Mouse (Mus musculus) midbrain, postnatal 0 days (tissue): ENCODE measurements at regions not wholly inside any gene's neighbourhood (a gene's known extent, or its start where the extent isn't known, plus 50 kb on each side); places are given as distances from the start of the nearest gene placed in this dataset.

Experiments
- ATAC-seq: fragments of 200-750 bp; cut with Nextera tagmentation; 2 replicates; pipeline ENCODE4 v1.8.0; 2017; ENCODE audit warnings: moderate number of reproducible peaks, mild to moderate bottlenecking, moderate TSS enrichment, moderate library complexity; ENCODE audit not compliant: low FRiP score
- DNase-seq: peaks from one replicate; pipeline ENCODE4 v3.0.0-alpha.2; 2015; ENCODE audit warnings: low spot score
- H3K27ac ChIP-seq: fragments of 300-500 bp; sonication (generic); 2 replicates; pipeline ENCODE4 v1.5.1; 2014; ENCODE audit warnings: low read depth, mild to moderate bottlenecking, low read length, mixed read lengths
- H3K27me3 ChIP-seq: fragments of 300-500 bp; sonication (generic); 2 replicates; pipeline ENCODE4 v1.6.1; 2014; ENCODE audit warnings: low read length, control low read depth, mixed read lengths; ENCODE audit not compliant: insufficient read depth
- H3K36me3 ChIP-seq: fragments of 300-500 bp; sonication (generic); 2 replicates; pipeline ENCODE4 v1.6.1; 2014; ENCODE audit warnings: low read length, control low read depth, mixed read lengths; ENCODE audit not compliant: insufficient read depth
- H3K4me1 ChIP-seq: fragments of 300-500 bp; sonication (generic); 2 replicates; pipeline ENCODE4 v1.6.1; 2014; ENCODE audit warnings: mild to moderate bottlenecking, control low read depth, antibody characterized with exemption, low read length, mixed read lengths; ENCODE audit not compliant: insufficient read depth
- H3K4me2 ChIP-seq: fragments of 300-500 bp; sonication (generic); 2 replicates; pipeline ENCODE4 v1.6.1; 2014; ENCODE audit warnings: low read depth, mild to moderate bottlenecking, low read length, mixed read lengths; ENCODE audit not compliant: poor library complexity, severe bottlenecking
- H3K4me3 ChIP-seq: fragments of 300-500 bp; sonication (generic); 2 replicates; pipeline ENCODE4 v1.5.1; 2014; ENCODE audit warnings: low read depth, mild to moderate bottlenecking, low read length, moderate library complexity
- H3K9ac ChIP-seq: fragments of 300-500 bp; sonication (generic); replicated peaks from 2 replicates; pipeline ENCODE4 v1.6.1; 2014; ENCODE audit warnings: mild to moderate bottlenecking, low read length, moderate library complexity, mixed read lengths; ENCODE audit not compliant: poor library complexity, severe bottlenecking
- H3K9me3 ChIP-seq: fragments of 300-500 bp; sonication (generic); 2 replicates; pipeline ENCODE4 v1.6.1; 2016; ENCODE audit warnings: low read length, control low read depth
- CTCF ChIP-seq: IDR thresholded peaks from 2 replicates; pipeline ENCODE4 v1.5.1; 2016; ENCODE audit warnings: antibody characterized with exemption, mild to moderate bottlenecking
- WGBS: fragments of 180-500 bp; shearing (Covaris S2); extraction: QIAGEN DNeasy Blood & Tissue Kit; methylation state at CpG from one replicate; pipeline ENCODE4 v1.1.7; 2014; 5-methylcytosine and 5-hydroxymethylcytosine counted together

DNA sequence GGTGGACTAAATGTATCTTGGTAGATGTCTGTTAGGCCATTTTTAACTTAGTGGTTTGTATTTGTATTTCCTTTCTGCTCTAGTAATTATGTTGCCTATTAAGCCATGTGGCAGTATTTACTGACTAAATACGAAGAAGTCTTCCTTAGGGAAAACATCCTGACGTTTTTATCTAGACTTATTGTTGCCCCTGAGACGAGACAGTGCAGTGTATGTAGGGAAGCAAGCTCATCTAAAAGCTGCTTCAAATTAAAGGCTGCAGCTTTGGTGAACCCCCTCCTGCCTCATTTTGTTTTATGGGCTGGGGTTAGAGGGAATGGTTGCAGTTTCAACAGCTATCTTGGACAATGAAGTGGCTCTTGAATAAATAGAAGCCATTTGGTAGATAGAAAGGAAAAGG is 54.6 kb upstream of the C1galt1 start:
- WGBS = 46% methylated on average over 3 of the region's 3 CpGs
- H3K27me3 ChIP-seq = no peaks in the 10 kb centered on the region

DNA sequence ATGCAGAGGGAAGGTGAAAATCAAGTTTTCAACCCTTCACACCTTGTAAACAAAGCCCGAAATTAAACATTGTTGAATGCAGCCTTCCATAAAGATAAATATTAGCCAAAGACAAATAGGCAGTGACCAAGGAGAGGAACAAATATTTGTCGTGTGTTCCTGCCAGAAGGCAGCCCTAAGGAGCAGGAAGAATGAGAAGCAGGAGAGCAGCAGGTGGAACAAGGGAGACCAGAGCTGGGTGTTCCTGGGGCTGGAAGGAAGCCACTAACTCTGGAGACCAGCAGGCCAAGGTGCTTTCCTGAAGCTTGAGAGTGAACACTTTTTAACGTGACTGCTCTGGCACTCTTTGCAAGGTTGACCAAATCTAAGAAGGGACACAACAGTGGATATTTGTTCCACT is 55.6 kb upstream of the C1galt1 start:
- Histone ChIP-seq H3K9me3 (no peaks in the 10 kb centered on the region), H3K4me3 (no peak overlapping the region), H3K4me1 (no peaks in the 10 kb centered on the region), H3K36me3 (no peaks in the 10 kb centered on the region), H3K9ac (no peak overlapping the region), H3K27ac (no peak overlapping the region), H3K27me3 (no peaks in the 10 kb centered on the region), H3K4me2 (no peak overlapping the region)
- no peak for DNase-seq
- 70% methylated on average over 3 of the region's 3 CpGs for WGBS
- no peak for ATAC-seq
- no peak for TF ChIP-seq CTCF

More for the DNA sequence above, 54.6 kb upstream of the C1galt1 start:
- H3K36me3 ChIP-seq = no peaks in the 10 kb centered on the region
- H3K27ac ChIP-seq = no peak overlapping the region
- no peak overlapping the region for H3K9ac ChIP-seq
- no peaks in the 10 kb centered on the region for H3K9me3 ChIP-seq
- H3K4me2 ChIP-seq = no peak overlapping the region
- H3K4me1 ChIP-seq = no peaks in the 10 kb centered on the region
- H3K4me3 ChIP-seq = no peak overlapping the region
- DNase-seq (peak; percentile 31), ATAC-seq (no peak)
- TF ChIP-seq CTCF = no peak

DNA sequence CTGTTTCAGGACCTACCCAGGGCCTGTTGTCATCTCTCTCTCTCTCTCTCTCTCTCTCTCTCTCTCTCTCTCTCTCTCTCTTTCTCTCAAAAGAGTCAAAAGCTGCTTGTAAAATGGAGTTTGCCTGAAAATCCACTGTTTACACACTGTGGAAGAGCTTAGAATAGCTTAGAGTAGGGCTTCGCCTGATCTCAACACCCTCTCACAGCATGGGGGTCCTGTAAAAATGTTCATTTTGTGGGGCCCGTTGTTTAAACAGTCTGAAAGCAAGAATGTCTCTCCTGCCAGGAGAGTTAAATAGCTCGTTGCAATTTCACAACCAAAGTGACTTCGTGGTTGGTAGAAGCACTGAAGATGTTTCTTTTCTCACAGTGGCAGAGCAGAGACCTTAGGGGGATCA is 59.2 kb upstream of the C1galt1 start:
- ATAC-seq (no peak), DNase-seq (no peak)
- no peak for TF ChIP-seq CTCF
- no peaks in the 10 kb centered on the region for H3K9me3 ChIP-seq
- H3K9ac ChIP-seq = no peak overlapping the region
- no peak overlapping the region for H3K27ac ChIP-seq
- no peaks in the 10 kb centered on the region for H3K4me1 ChIP-seq
- H3K36me3 ChIP-seq = no peaks in the 10 kb centered on the region
- H3K4me2 ChIP-seq = no peak overlapping the region
- no peaks in the 10 kb centered on the region for H3K27me3 ChIP-seq
- no peak overlapping the region for H3K4me3 ChIP-seq
- 67% methylated on average over 4 of the region's 4 CpGs for WGBS

DNA sequence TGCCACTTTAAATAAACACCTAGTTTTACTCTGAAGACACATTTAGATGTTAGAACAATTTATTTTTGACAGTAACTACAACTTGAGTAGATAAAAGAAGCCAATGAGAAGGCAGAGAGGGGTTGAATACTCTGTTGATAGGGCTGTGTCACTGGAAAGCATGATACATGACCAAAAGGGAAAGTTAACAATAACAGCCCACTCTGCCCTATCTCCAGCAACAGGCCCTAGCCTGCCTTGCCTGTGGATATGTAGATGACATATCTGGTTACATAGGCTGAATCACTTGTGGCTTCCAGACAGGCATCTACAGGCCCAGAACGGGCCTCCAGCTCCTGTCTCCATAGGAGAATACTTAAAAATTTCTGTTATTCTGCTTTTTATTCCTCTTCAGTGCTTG is 61.6 kb upstream of the C1galt1 start:
- Histone ChIP-seq H3K4me3 (no peak overlapping the region), H3K9me3 (no peaks in the 10 kb centered on the region), H3K36me3 (no peaks in the 10 kb centered on the region), H3K27ac (no peak overlapping the region), H3K4me1 (no peaks in the 10 kb centered on the region), H3K9ac (no peak overlapping the region), H3K4me2 (no peak overlapping the region), H3K27me3 (no peaks in the 10 kb centered on the region)
- 86% methylated on average over 1 of the region's 1 CpGs for WGBS
- DNase-seq (no peak), ATAC-seq (no peak)
- no peak for TF ChIP-seq CTCF

DNA sequence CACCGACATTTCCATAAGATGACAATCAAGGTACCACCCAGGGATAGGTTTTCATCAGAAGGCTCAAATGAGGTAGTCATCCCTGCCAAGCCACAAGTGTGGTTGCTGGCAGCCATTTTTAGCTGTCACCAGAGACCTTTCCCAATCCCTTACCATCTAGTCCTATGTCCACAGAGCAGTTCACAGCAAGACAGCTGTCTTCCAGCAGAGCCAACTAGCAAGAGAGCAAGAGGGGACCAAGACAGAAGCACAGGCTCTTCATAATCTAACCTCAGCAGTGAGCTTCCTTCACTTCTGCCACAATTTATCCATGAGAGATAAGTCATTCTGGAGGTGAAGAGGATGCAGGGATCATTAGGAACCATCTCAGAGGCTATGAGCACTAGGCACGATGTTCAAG is 64.7 kb upstream of the C1galt1 start:
- Histone ChIP-seq H3K4me2 (no peak overlapping the region), H3K9me3 (no peaks in the 10 kb centered on the region), H3K9ac (no peak overlapping the region), H3K27me3 (no peaks in the 10 kb centered on the region), H3K4me3 (no peak overlapping the region), H3K4me1 (no peaks in the 10 kb centered on the region), H3K36me3 (no peaks in the 10 kb centered on the region), H3K27ac (no peak overlapping the region)
- no peak for ATAC-seq
- WGBS = 87% methylated on average over 2 of the region's 2 CpGs
- TF ChIP-seq CTCF = no peak
- DNase-seq = no peak

DNA sequence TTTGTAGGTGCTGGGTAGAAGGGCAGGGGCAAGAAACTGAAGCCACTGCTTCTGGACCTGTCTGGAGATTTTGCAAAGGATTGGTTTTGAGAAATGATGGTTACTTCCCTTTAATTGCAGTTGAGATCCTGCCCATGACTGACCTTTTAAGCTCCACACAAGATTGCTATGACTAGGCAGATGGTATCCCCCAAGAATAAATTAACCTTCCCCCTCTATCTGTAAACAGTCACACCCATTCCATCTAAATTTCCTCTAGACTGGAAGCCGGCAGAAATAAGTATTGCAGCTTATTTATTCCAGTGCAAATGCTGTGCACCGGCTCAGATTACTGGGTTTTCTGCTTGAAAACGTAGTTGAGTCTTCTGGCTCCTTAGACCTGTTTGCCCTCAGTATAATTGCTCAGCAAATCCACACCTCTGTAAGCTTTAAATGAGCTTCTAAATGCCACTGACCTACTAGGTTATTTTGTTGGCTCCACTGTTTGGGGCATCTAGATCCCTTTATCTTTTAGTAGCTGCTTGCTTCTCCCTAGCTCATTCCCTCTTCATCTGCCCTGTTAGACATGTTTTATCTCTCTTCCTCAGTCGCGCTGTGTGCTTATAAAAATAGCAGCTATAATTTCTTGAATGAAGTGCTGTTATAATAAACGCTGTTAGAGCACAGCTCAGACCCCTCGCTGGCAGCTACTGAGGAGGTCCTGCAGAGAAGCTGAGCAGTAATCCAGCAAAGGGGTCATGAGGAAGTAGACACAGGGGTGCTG is 65.8 kb upstream of the C1galt1 start:
- WGBS = 57% methylated on average over 7 of the region's 7 CpGs
- Histone ChIP-seq H3K27me3 (no peaks in the 10 kb centered on the region), H3K36me3 (no peaks in the 10 kb centered on the region), H3K9ac (no peak overlapping the region), H3K4me1 (no peaks in the 10 kb centered on the region), H3K4me3 (no peak overlapping the region), H3K9me3 (no peaks in the 10 kb centered on the region), H3K4me2 (no peak overlapping the region), H3K27ac (no peak overlapping the region)
- TF ChIP-seq CTCF = no peak
- no peak for DNase-seq
- no peak for ATAC-seq
